Mouse (Mus musculus): Measurements from ENCODE around the gene Ak9.

Ak9 gene

DNA sequence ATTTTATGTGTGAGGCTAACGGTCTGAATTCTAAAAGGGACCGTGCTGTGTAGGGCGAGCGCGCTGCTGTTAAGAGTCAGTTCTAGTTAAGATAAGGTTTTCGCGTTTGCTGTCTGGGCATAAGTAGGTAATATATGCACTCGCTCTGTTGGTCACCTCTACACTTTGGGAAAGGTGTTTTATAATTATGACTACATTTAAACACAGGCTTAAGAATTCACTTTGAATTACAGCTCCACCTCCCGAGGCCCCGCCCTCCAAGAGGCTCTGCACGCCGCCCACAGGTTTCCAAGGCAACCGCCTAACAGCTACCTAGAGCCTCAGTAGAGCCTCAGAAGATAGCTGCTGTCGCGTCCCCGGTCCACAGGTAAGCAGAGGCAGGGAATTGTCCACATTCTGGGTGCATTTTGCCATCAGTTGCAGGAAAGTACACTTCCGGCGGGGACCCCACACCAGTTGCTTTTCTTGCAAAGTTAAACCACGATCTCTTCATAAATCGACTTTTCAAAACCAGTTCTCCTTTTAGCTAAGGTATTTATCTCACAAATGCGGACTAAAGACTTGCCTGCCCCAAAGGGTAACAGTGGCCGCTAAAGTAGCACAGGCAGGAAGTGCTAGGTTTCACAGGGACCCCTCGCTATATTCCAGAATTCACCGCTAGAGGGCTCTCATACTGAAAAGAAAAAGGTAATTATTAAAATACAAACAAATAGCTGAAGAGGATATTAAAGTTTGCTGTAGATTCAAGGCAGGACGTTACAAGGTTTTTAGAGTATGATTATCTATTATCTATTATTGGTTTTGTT, at the start of gene Ak9:
Ak9 (plus strand) TSS at position 342 of the 806 bp plus-strand sequence.
- DNase-seq = peak; percentile 93 to 95

DNA sequence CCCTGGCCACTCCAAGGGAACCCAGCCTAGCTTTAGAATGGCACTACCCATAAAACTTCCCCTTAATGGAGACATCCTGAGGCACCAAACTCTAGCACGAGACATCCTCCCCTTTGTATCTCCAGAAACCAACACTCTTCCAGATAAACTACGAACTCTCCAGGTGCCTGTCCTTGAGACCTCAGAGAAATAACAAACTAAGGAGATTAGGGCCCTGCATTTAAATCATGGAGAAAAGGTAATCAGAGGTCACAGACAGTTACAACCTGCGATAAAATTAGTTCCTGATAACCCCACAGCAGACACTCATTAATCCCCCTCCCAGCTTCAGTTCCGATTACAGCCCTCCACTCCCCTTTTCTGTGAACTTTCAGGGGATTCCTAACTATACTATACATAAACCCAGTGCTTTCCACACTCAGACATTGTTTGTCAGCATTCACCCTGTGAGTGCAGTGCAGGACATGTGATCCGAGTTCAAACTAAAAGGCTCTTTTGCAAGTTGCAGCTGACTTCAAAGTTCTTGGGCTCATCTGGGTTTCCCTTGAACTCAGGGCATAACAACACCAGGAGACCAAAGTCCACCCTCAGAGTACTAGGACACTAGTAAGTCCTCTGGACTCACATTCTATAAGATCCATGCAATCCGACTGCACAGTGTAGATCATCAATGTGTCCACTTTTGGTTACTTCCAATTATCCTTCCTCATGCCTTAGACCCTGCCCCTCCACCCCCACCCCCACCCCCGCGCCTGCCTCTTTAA, 43.4 kb upstream of the Ak9 start:
- DNase-seq = no peak

DNA sequence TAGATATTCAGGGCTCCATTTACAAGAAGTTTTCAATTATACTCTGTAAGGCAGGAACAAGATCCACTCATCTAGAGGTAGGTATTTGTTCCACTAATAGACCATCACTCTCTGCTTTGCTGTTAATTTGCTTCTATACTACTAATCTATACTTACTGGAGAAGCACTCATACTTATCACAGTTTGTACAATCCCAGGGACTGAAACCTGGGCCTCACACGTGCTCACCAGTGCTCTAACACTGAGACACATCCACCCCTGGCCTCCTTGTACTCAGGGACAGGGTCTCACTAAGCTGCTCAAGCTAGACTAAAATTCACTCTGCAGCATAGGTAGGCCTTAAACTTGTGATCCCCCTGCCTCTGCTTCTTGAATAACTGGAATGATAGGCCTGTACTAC, 42.6 kb upstream of the Ak9 start:
- DNase-seq = no peak

DNA sequence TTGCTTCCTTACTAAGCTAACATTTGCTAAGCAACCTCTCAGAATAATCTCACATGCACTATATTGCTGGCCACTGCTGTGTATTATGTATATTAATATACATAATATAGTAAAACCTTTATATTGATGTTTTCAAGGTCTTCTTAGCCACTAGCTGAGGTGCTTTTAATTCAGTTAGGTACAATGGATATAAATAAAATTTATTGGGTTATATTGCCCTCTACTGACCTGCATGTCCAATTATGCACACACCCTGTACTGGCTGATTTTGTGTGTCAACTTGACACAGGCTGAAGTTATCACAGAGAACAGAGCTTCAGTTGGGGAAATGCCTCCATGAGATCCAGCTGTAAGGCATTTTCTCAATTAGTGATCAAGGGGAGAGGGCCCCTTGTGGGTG, 41.9 kb upstream of the Ak9 start:
- no peak for DNase-seq

DNA sequence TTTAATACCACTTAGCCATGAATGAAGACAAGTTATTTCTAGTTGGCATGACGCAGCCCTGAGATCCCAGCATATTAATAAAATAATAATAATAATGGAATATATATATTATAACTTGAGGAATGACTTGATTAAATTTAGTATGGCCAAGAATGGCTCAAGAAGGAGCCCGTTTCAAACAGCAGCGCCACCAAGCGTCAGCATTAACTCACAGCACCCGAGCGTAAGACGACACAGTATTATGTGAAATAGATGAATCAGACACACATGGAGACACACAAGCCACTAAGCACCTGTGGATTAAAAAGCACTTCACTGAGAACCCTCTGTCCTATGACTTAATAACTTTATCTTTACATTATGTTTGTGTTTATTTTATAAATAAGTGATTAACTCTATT, 31.9 kb upstream of the Ak9 start:
- DNase-seq = no peak

DNA sequence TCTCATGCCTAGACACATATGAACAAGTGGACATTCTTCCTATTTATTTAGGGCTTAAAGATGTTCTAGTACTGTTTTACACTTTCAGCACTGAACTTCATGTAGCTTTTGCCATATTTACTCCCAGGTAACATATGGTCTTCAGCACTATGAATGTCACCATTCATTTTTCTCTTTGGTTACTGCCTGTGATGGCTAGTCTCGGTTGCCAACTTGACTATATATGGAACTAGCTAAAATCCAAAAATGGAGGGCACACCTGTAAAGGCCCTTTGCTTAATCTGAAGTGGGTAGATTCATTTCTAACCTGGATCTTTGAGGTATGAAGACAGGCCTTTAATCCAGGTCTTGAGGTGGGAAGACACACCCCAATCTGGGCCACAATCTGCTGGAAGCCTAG, 28.9 kb upstream of the Ak9 start:
- no peak for DNase-seq

DNA sequence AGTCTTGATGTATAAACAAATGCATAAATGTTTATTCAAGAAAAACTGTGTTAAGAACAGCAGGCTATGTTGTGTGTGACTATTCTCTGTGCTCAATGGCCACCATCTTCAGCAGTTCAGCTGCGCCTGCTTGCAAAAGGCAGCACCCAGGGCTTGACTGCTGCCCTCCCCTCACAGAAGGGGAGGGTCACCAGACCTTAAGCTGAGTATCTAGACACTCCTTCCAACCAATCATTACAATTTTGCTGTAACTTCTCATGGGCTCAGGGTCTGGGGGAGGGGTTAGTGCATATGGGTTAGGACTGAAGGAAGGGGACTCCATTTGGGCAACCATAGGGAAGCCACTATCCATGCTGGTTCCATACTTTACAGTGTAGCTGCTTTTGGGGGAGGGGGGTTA, 25.0 kb upstream of the Ak9 start:
- no peak for DNase-seq

DNA sequence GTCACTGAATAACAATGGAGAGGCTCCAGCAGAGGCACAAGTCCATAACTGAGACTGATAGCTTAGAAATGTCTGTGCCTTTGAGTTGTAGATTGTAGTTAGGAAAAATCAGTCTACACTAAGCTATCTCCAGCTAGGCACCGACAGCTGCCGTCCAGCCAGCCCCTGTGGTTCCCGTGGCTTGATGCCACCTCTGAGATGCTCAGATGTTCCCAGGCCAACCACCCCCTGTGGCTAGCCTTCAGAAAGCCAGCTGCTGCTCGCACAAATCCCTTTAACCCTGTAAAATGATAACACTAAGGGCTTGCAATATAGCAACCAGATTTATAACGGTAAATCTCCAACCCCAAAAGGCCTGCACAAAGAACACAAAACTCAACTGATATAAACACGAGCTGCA, 23.6 kb upstream of the Ak9 start:
- no peak for DNase-seq

DNA sequence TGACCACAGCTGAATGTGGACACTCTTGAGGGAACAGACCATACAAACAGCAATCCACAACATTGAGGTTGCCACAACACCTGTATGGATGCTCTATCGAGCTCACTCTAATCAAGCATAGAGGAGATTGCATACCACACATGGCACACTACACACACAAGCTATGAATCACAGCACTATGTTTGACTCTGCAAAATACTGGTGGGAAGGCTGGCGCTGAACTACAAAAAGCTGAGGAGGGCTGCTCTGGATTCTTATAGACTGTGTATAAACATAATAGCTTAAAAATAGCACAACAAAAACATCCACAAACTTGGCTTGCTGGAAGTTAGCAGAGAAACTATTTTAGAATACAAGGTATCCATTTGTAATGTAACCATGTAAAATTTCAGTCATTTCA, 23.0 kb upstream of the Ak9 start:
- DNase-seq = no peak

DNA sequence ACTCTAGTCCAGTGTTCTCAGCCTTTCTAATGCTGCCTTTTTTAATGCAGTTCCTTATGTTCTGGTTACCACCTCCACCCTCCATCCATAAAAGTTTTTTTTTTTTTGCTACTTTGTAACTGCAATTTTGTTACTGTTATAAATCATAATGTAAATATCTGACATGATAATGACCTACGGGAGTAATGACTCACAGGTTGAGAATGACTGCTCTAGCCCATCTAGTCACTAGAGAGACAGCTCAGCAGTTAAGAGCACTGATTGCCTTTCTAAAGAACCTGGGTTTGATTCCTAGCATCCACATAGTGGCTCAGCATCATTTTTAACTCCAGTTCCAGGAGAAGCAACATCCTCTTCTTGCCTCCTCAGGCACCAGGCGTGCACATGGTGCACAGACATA, 21.7 kb upstream of the Ak9 start:
- no peak for DNase-seq

DNA sequence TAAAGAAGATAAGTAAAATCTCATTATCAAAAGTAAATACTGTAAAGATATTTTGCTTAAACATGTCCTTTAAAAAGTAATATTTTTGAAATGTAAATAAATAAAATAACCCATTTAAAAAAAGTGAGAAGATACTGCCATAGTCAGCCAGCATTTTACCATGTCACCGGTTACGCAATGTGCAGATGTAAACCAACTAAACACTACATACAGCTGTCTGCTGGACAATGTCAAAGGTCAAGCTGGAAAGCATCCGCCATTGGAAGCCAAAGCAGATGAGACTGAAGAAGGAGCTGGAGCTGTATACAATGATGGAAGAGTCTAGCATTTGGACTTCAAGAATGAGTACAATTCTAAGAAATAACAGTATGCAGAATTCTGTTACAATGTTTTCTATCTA, 16.2 kb upstream of the Ak9 start:
- DNase-seq = no peak

DNA sequence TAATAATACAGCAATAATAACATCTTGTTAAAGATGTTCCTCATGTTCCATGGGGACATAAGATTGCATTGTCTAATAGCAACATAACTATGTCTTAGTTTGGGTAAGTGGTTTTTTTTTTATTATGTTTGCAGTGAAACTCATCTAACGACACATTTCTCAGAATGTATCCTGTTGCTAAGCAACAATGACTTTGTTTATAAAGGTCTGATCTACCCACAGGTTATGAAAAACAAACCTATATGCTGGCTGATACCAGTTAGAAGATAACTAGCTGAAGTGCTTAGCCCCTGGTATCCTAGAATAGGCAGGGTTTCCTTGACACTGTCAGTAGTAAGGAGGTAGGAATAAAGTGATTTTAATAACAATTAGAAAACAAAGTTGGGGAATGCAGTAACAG, 15.7 kb upstream of the Ak9 start:
- DNase-seq = no peak

DNA sequence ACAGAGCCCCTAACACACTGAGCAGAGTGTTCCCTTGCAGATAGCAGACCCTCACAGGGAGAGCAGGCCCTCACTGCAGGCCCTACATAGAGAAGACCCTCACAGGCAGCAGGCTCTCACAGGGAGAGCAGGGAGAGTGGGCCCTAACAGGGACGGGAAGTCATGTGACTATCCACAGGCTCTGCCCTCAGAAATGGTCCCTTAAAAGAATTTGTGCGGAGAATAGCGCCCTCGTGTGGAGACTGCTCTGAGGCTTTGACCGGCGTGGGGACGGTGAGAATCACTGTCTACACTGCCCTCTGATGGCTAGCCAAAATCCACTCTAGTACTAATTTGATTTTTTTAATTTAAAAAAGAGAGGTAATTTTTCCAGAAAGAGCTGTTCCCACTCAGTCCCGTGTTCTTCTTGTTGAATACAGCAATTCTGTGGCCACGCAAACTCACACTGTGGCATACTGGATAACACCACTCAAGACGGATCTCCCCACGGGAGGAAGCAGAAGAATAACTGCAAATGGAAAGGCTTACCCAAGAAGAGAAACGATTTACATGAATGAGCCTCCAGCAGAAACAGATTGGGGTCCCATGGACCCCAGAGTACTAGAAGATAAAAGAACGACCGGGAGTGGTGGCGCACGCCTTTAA, 14.9 kb upstream of the Ak9 start:
- peak; percentile 85 to 86 for DNase-seq

DNA sequence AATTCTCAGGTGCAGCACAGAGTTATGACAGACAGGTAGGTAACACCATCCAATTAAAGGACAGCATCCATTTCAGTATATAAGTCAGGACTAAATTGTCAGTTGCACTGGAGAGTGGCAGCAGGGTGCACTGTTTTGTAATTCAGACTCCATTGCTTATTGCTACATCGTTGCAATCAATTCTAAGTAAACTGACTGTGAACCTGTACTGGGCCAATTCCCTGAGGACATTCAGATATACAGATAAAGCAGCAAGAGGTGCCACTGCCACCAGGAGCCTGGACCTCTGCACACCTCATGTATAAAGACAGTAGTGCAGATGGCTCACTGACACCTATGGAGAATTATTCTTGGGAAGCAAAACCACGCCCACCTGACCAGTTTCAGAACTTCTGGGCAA, 12.8 kb upstream of the Ak9 start:
- DNase-seq = no peak

DNA sequence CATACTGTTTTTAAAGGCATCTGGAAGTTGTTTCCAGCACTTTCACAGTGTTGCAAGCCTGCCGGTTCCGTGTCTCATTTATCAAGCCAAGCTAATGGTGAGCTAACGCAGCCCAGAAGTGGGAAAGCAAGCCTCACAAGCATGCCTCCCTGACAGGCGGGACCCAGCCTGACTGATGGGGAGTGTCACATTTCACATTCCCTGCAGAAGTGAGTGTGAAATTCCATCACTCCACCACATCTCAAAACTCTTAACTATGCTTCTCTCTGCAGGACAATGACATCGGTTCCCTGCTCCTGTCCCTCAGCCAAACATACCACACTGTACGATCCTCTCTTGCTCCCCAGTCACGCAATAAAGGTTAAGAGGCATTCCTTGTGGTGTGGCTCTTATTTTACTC, 10.8 kb upstream of the Ak9 start:
- DNase-seq = no peak

DNA sequence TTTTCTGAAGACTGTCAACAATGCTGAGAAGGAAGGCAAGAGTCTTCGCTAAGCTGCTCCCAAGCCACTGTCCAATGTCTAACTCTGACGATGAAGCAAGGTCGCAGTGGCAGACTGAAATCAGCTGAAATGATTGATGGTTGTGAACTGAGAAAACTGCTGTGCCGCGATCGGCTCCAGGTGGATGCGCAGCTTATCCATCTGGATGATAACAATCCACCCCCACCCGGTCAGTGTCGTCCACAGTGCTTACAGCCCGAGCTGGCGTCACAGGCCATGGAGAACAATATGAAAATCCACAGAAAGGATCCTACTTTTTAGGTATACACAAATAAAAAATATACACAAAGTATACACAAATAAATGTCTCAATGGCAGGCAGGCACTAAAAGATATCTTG, 9.0 kb upstream of the Ak9 start:
- no peak for DNase-seq

DNA sequence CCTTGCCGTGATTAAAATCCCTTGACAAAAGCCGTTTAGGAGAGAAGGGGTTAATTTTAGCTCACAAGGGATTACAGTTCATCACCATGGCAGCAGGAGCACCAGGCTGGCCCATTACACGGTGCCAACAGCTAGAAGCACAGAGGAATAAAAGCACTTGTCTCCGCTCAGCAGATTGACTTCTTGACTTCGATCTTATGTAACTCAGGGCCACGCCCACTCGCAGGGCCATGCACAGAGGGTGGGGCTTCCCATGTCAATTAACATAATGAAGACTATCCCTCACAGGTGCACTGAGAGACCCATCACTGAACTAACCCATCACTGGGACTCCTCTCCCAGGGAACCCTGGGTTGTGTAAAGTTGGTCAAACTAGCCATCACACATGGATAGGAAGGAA, 8.6 kb upstream of the Ak9 start:
- peak; percentile 31 to 33 for DNase-seq

DNA sequence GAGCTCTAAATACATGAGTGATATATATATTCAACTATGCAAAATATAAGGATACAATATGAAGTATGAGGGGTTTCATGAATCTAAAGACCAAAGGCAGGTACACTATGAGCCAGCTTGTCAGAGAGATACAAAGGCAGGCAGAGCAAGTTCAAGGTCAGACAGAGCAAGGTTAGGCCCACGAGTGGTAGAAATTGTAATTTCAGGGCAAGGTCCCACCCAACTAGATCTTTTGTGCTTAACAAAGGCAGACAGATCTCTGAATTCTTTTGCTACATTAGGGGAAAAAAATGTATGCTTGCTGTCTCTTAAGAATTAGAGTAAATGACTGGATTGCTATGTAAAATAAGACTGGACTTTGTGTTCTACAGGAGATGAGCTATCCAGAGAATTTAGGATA, 3.6 kb upstream of the Ak9 start:
- DNase-seq = no peak

DNA sequence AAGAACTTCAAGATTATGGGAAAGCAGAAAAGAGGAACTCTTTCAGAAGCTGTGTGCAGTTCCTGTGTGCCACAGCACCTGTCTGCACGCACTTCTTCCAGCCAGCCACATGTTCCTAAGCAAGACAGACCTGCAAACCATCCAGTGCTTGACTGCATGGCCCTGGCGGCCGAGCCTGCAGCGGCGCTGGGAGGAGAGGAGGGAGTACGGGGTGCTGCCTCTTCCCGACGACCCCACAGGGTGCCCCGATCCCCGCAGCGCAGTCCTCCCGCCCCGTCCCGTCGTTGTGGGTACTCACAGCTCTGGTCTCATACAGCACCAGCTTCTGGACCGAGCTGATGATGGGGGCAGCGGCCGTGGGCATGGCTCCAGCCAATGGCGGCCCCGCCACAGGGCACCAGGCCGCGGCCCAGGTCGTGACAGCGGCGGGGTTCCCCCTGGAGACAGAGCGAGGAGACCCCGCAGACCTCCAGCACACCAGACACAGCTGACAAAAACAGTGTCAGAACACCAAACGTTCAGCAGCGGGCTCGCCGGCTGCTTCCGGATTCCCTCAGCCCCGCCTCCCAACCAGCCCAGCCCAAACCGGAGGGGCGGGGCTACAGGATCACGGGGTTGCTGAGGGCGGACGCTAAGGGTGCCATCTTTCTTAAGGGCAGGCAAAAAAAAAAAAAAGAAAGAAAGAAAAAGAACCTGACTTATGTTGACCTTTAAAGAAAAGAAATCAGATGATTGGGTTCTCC, 920 bp upstream of the Ak9 start, which contains the start of gene Fig4:
Fig4 (minus strand) TSS at position 572 of the 743 bp plus-strand sequence.
- peak; percentile 95 for DNase-seq

DNA sequence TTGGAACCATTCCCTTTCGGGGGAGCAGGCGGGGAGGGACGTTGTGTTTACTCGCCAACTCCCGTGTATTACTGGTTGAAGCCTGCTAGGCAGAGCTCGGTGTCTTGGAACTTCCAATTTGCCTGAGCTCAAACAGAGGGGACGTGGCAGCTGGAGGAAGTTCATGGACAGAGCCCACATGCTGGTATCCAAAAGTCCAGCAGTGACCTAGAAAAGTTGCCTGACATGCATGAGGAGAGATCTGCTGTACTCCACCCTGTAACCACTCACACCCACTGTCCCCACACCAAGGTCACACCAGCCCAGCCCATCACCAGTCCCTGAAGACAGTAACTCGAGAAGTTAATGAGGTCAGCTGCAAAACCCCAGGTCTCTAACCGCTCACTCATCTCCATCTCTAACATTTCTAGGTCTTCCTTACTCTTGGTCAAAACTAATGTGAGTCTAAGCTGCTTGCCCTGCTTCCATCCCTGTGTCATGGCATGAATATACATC, 1.2 kb downstream of the Ak9 start:
- DNase-seq = no peak

DNA sequence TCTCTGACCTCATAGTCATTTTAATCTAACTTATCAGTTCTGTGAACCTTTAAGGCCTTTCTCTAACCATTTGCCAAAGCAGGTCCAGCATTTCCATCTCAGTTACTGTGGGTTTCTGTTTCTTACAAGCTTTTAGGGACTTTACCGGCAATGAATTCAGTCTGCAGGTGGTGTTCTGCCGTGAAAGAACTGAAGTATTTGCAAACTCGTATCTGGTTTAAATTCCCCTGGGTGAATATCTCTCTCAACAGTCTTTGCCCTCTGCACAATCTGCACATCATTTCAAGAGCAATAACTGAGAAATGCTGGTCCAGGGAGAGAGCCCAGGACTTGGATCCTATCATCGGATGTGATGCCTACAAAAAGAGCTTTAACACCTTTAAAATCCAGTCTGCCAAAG, 4.4 kb downstream of the Ak9 start:
- DNase-seq = no peak

DNA sequence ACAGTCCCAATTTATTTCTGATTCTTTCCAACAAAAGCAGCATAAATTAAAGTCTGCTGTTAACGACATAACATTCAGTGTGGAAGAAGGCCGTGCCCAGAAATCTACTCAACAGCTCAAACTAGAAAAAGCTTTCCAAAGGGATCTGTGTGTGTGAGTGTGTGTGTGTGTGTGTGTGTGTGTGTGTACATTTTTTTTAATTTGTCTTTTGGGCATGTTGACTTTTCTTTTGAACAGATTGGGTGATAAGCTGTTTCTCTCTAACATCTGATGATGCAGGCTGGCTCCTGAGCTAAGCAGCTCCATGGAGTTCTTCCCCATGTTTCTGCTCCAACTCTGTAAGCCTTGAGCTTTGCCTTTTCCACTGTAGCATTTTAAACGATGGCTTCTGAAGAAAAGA, 12.1 kb downstream of the Ak9 start:
- DNase-seq = no peak

DNA sequence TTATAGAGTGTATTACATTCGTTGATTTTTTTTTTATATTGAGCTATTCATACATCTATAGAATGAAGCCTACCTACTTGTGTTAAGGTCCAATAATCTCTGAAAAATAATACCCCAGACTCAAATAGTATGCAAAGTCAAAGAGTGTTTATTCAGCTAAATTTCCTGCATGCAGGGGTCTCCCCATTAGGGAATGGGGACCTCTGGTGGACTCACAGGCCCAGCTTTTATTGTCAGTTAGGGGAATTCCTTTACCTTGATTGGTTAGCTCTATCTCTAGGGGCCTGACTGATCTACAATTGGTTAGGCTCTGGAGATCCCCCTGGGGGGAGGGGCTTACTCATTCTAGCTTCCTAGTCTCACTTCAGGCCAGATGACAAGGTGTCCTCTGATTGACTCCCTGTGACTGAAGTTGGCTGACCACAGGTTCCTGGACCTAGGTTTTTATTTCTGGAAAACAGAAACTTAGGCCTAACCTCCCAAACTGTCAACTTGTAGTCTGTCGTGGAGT, 28.8 kb downstream of the Ak9 start:
- peak in 1 of 2 experiments; percentile 2 for DNase-seq

All from B cell, adult 2 months (primary cell).